Mouse (Mus musculus) cortical plate, adult 2 months (tissue): Measurements from ENCODE around the gene Bglap.

Experiments
- CTCF ChIP-seq: fragments of 200-500 bp; IDR thresholded peaks from 2 replicates; pipeline ENCODE4 v1.5.1; 2011; ENCODE audit warnings: mild to moderate bottlenecking, control low read depth, low read length; ENCODE audit not compliant: insufficient read depth; ENCODE audit errors: extremely low read depth
- POLR2A ChIP-seq: fragments of 200-500 bp; IDR thresholded peaks from 2 replicates; pipeline ENCODE4 v1.6.1; 2011; ENCODE audit warnings: mild to moderate bottlenecking, low read length, control low read depth; ENCODE audit not compliant: insufficient read depth; ENCODE audit errors: extremely low read depth

DNA sequence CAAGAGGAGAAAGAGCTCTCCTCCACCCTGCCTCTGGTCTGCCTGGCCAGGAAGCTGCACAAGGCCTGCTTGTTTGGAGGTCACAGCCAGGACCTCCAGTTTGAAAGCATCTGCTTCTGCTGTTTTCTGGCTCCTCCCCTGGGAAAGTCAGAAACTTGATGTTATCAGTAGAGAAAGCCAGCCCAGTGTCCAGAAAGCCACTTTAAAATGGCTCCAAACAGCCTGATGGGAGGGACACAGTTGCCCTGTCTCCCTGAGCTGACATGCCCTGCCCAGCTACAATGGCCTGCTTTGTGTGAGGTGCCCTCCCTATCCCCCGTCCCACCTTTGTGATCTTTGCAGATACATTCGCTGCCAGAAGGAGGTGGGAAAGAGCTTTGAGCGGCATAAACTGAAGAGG is 24.3 kb downstream of the Bglap start:
- no peak for TF ChIP-seq CTCF
- no peak for TF ChIP-seq POLR2A
